ENCODE assay signal across 11 mouse cellular contexts in genomic region chr9:121343122-121343876, GRCm38 (mm10). TPM values are rescaled to one million over a fixed set of nuclear protein-coding genes. Genes with fewer than 3 reads are reported as not detected.
A peak's percentile ranks its signal among the peaks of the same experiment; 100 is the strongest.
DNase-seq lines count a peak whose midpoint lies in the region; ATAC-seq and TF ChIP-seq lines count a peak whose summit lies in the region.
"Had no signal": no experiment of that assay in that cellular context is flagged by ENCODE, and none has a peak within 500 bp of the region (broad histone marks: within the 10 kb centered on the region; RNA-seq: fewer than 3 reads in every experiment).

No protein-coding gene starts in this region.

- H3K9ac ChIP-seq in hindbrain, postnatal 0 days (replicated peaks; ENCODE audit: low read length): no peak overlapping the region
- H3K9ac ChIP-seq in hindbrain, embryonic 12.5 days: no peak overlapping the region
- no peak overlapping the region for H3K9ac ChIP-seq in lung, postnatal 0 days (replicated peaks; ENCODE audit: low read depth)
- H3K9ac ChIP-seq in embryonic facial prominence, embryonic 12.5 days: no peak overlapping the region
- H3K9ac ChIP-seq: hindbrain, embryonic 15.5 days; liver, embryonic 13.5 days had no signal

- ATAC-seq in hindbrain, postnatal 0 days: no peak; the same call in 1 of the 2 replicates
- no peak for ATAC-seq in hindbrain, embryonic 12.5 days (ENCODE audit: low FRiP score)
- no peak for ATAC-seq in lung, postnatal 0 days
- ATAC-seq in embryonic facial prominence, embryonic 12.5 days (ENCODE audit: insufficient number of reproducible peaks, insufficient read depth, low FRiP score, low TSS enrichment): no peak

- no peak overlapping the region for H3K27ac ChIP-seq in hindbrain, postnatal 0 days
- H3K27ac ChIP-seq in hindbrain, embryonic 12.5 days: no peak overlapping the region
- no peak overlapping the region for H3K27ac ChIP-seq in lung, postnatal 0 days (ENCODE audit: low read length)
- peak overlapping the region; percentile 9; the same call in 1 of the 2 replicates for H3K27ac ChIP-seq in embryonic facial prominence, embryonic 12.5 days
- H3K27ac ChIP-seq: hindbrain, embryonic 15.5 days; liver, embryonic 13.5 days had no signal

- no peaks in the 10 kb centered on the region for H3K27me3 ChIP-seq in hindbrain, postnatal 0 days (ENCODE audit: insufficient read depth, low read length)
- no peaks in the 10 kb centered on the region for H3K27me3 ChIP-seq in hindbrain, embryonic 12.5 days
- H3K27me3 ChIP-seq in lung, postnatal 0 days (replicated peaks; ENCODE audit: insufficient read depth, low read length): no peaks in the 10 kb centered on the region
- no peaks in the 10 kb centered on the region for H3K27me3 ChIP-seq in embryonic facial prominence, embryonic 12.5 days
- no peaks in the 10 kb centered on the region for H3K27me3 ChIP-seq in myocyte (ENCODE audit: control insufficient read depth, insufficient read depth, insufficient read length)
- H3K27me3 ChIP-seq: hindbrain, embryonic 15.5 days; liver, embryonic 13.5 days had no signal

- 0 out of 2 replicates have a peak, but pooled peaks cover under 1% of the 10 kb centered on the region for H3K4me1 ChIP-seq in hindbrain, postnatal 0 days (ENCODE audit: insufficient read depth, low read length)
- peaks cover 34% of the 10 kb centered on the region for H3K4me1 ChIP-seq in hindbrain, embryonic 12.5 days
- peaks cover 20% of the 10 kb centered on the region for H3K4me1 ChIP-seq in lung, postnatal 0 days (ENCODE audit: insufficient read depth, low read depth, low read length)
- peaks cover 21% of the 10 kb centered on the region for H3K4me1 ChIP-seq in embryonic facial prominence, embryonic 12.5 days

- TF ChIP-seq CTCF in hindbrain, postnatal 0 days (IDR thresholded peaks at IDR 0.05; ENCODE audit: low read depth): peak; percentile 53
- peak; percentile 45; the same call in 1 of the 2 replicates for TF ChIP-seq CTCF in lung, postnatal 0 days (IDR thresholded peaks at IDR 0.05)

- no peak for TF ChIP-seq POLR2A in myocyte (IDR thresholded peaks at IDR 0.05; ENCODE audit: insufficient read length, low read depth)

- DNase-seq in hindbrain, postnatal 0 days (ENCODE audit: low spot score): no peak
- DNase-seq in lung, postnatal 0 days (ENCODE audit: low spot score): no peak
- DNase-seq in lung, postnatal 25 days (ENCODE audit: low spot score): no peak
- no peak for DNase-seq in adrenal gland, postnatal 36 days
- no peak for DNase-seq in right cerebral cortex, adult 18-20 months
- DNase-seq: liver, embryonic 13.5 days; thymus, postnatal 25 days had no signal

- 75% methylated on average over 14 of the region's 14 CpGs for WGBS in hindbrain, postnatal 0 days
- 76% methylated on average over 14 of the region's 14 CpGs for WGBS in hindbrain, embryonic 12.5 days
- WGBS in lung, postnatal 0 days: 76% methylated on average over 14 of the region's 14 CpGs
- 81% methylated on average over 14 of the region's 14 CpGs for whole genome bisulfite sequencing in embryonic facial prominence, embryonic 12.5 days

- no peak for TF ChIP-seq EP300 in lung, postnatal 0 days (IDR thresholded peaks at IDR 0.05)

- no peaks in the 10 kb centered on the region for H3K9me3 ChIP-seq in hindbrain, postnatal 0 days (ENCODE audit: low read length)
- H3K9me3 ChIP-seq in hindbrain, embryonic 12.5 days (replicated peaks): no peaks in the 10 kb centered on the region
- no peaks in the 10 kb centered on the region for H3K9me3 ChIP-seq in lung, postnatal 0 days (ENCODE audit: low read length)
- no peaks in the 10 kb centered on the region for H3K9me3 ChIP-seq in embryonic facial prominence, embryonic 12.5 days
- H3K9me3 ChIP-seq: hindbrain, embryonic 15.5 days; liver, embryonic 13.5 days had no signal

- no peak overlapping the region for H3K4me2 ChIP-seq in hindbrain, postnatal 0 days (ENCODE audit: low read depth, low read length)
- no peak overlapping the region for H3K4me2 ChIP-seq in hindbrain, embryonic 12.5 days (replicated peaks)
- no peak overlapping the region for H3K4me2 ChIP-seq in lung, postnatal 0 days (replicated peaks; ENCODE audit: low read depth, low read length)
- H3K4me2 ChIP-seq in embryonic facial prominence, embryonic 12.5 days (replicated peaks): no peak overlapping the region
- H3K4me2 ChIP-seq in myocyte (ENCODE audit: low read depth): peak overlapping the region; percentile 24
- H3K4me2 ChIP-seq: hindbrain, embryonic 15.5 days; liver, embryonic 13.5 days had no signal

- no peaks in the 10 kb centered on the region for H3K36me3 ChIP-seq in hindbrain, postnatal 0 days (ENCODE audit: insufficient read depth, low read length)
- H3K36me3 ChIP-seq in hindbrain, embryonic 12.5 days: no peaks in the 10 kb centered on the region
- no peaks in the 10 kb centered on the region for H3K36me3 ChIP-seq in lung, postnatal 0 days (ENCODE audit: insufficient read depth, low read length)
- no peaks in the 10 kb centered on the region for H3K36me3 ChIP-seq in embryonic facial prominence, embryonic 12.5 days
- H3K36me3 ChIP-seq in myocyte (ENCODE audit: control insufficient read depth, insufficient read depth): peaks cover 5% of the 10 kb centered on the region
- H3K36me3 ChIP-seq: hindbrain, embryonic 15.5 days; liver, embryonic 13.5 days had no signal

- peaks cover 74% of the 10 kb centered on the region for H3K79me2 ChIP-seq in myocyte (ENCODE audit: control insufficient read depth, insufficient read depth)

- no peak overlapping the region for H3ac ChIP-seq in myocyte (ENCODE audit: control insufficient read depth, insufficient read length)

- H3K4me3 ChIP-seq in hindbrain, postnatal 0 days (ENCODE audit: low read length): no peak overlapping the region
- no peak overlapping the region for H3K4me3 ChIP-seq in hindbrain, embryonic 12.5 days
- H3K4me3 ChIP-seq in lung, postnatal 0 days (ENCODE audit: low read depth, low read length): no peak overlapping the region
- H3K4me3 ChIP-seq in embryonic facial prominence, embryonic 12.5 days: no peak overlapping the region
- H3K4me3 ChIP-seq in myocyte: no peak overlapping the region
- H3K4me3 ChIP-seq: hindbrain, embryonic 15.5 days; liver, embryonic 13.5 days had no signal

TF ChIP-seq in myocyte, 11 proteins besides CTCF, POLR2A, EP300 and RAD21:
- TF ChIP-seq MYOD1 (IDR thresholded peaks at IDR 0.05; ENCODE audit: control insufficient read depth in 1 of 3, insufficient read length in 2 of 3, low read depth in 2 of 3) (no peak), USF1 (IDR thresholded peaks at IDR 0.05; ENCODE audit: low read depth) (no peak), TCF12 (IDR thresholded peaks at IDR 0.05; ENCODE audit: insufficient read depth, poor library complexity, severe bottlenecking) (no peak), MYOG (IDR thresholded peaks at IDR 0.05; ENCODE audit: control insufficient read depth in 1 of 3, insufficient read depth in 1 of 3, insufficient read length in 2 of 3, low read depth in 2 of 3) (no peak), E2F4 (IDR thresholded peaks at IDR 0.05; ENCODE audit: insufficient read depth) (no peak), CEBPB (IDR thresholded peaks at IDR 0.05; ENCODE audit: insufficient read depth, poor library complexity, severe bottlenecking) (no peak), SRF (IDR thresholded peaks at IDR 0.05; ENCODE audit: control insufficient read depth, insufficient read length, low read depth) (no peak), POLR2AphosphoS2 (IDR thresholded peaks at IDR 0.05; ENCODE audit: insufficient read length, low read depth) (no peak), TCF3 (IDR thresholded peaks at IDR 0.05; ENCODE audit: insufficient read length, low read depth) (no peak), REST (IDR thresholded peaks at IDR 0.05; ENCODE audit: insufficient read depth, insufficient read length) (no peak), MAX (IDR thresholded peaks at IDR 0.05; ENCODE audit: low read depth) (no peak)

RNA-seq across cellular contexts. Expression of gene Trak1, which starts 46.0 kb away (rescaled TPM):
- 129 and 170 TPM in 2 replicates for total RNA-seq in hindbrain, postnatal 0 days (2014; rRNA removed)
- polyA plus RNA-seq in hindbrain, postnatal 0 days (2015; fragmentation: Nextera tagmentation; extraction: Ambion mirVana): 55.7 and 57.8 TPM in 2 replicates
- polyA plus RNA-seq in hindbrain, embryonic 12.5 days (2016; fragmentation: Nextera tagmentation; extraction: Ambion mirVana): 38.8 and 41.6 TPM in 2 replicates
- polyA plus RNA-seq in lung, postnatal 0 days (2015; fragmentation: Nextera tagmentation; extraction: Ambion mirVana): 27.1 and 28.6 TPM in 2 replicates
- 20.0 and 20.7 TPM in 2 replicates for polyA plus RNA-seq in embryonic facial prominence, embryonic 12.5 days (2016; fragmentation: Nextera tagmentation; extraction: Ambion mirVana)
- polyA plus RNA-seq in myocyte (2012; fragmentation: generic; extraction: Trizol): 60.8 TPM
- 10 to 100 TPM; 68.0 to 75.3 TPM for total RNA-seq in adrenal gland, postnatal 36 days (2021)
